Mouse (Mus musculus): ENCODE data around the gene Slc24a4. TPM values are rescaled to one million over a fixed set of nuclear protein-coding genes. Genes with fewer than 3 reads are reported as not detected.

Slc24a4 gene
- polyA plus RNA-seq, 1 experiment from 2014 or later, result 0.62 TPM

Other genes with a start within 250 kb of the Slc24a4 start
- gene Trip11, start 215.5 kb upstream of the Slc24a4 start, polyA plus RNA-seq (2014; fragmentation: Nextera tagmentation; extraction: Ambion mirVana), result 25.9 and 26.8 TPM in 2 replicates
- gene Atxn3, start 170.5 kb upstream of the Slc24a4 start, polyA plus RNA-seq (2014; fragmentation: Nextera tagmentation; extraction: Ambion mirVana), result 14.3 and 15.5 TPM in 2 replicates
- 31.3 and 32.5 TPM in 2 replicates for gene Cpsf2, start 152.7 kb upstream of the Slc24a4 start, polyA plus RNA-seq (2014; fragmentation: Nextera tagmentation; extraction: Ambion mirVana)
- 13.4 and 14.6 TPM in 2 replicates for gene Rin3, start 154.3 kb downstream of the Slc24a4 start, polyA plus RNA-seq (2014; fragmentation: Nextera tagmentation; extraction: Ambion mirVana)